Mouse (Mus musculus) CH12.LX (cell line): ENCODE data around the gene Lmbrd1.

Source experiments
- BHLHE40 ChIP-seq: IDR thresholded peaks from 2 replicates; pipeline ENCODE4 v1.6.1; 2011; ENCODE audit warnings: mild to moderate bottlenecking, low read depth, low read length, improper control_type of control experiment
- GABPA ChIP-seq: IDR thresholded peaks from 2 replicates; pipeline ENCODE4 v1.6.1; 2012; ENCODE audit warnings: low read depth, low read length, improper control_type of control experiment, inconsistent platforms; ENCODE audit not compliant: insufficient replicate concordance
- HCFC1 ChIP-seq: IDR thresholded peaks from 2 replicates; pipeline ENCODE4 v1.6.1; 2012; ENCODE audit warnings: low read depth, mild to moderate bottlenecking, inconsistent platforms, low read length, improper control_type of control experiment
- IRF4 ChIP-seq: IDR thresholded peaks from 2 replicates; pipeline ENCODE4 v1.6.1; 2014; ENCODE audit warnings: low read depth, mild to moderate bottlenecking, inconsistent platforms, low read length, improper control_type of control experiment
- NELFE ChIP-seq: IDR thresholded peaks from 2 replicates; pipeline ENCODE4 v1.6.1; 2011; ENCODE audit warnings: low read depth, low read length, improper control_type of control experiment
- POLR2A ChIP-seq: IDR thresholded peaks from 2 replicates; pipeline ENCODE4 v1.6.1; 2011; ENCODE audit warnings: low read depth, mild to moderate bottlenecking, improper control_type of control experiment, low read length
- SIN3A ChIP-seq: IDR thresholded peaks from 2 replicates; pipeline ENCODE4 v1.6.1; 2012; ENCODE audit warnings: low read length, improper control_type of control experiment, inconsistent platforms

DNA sequence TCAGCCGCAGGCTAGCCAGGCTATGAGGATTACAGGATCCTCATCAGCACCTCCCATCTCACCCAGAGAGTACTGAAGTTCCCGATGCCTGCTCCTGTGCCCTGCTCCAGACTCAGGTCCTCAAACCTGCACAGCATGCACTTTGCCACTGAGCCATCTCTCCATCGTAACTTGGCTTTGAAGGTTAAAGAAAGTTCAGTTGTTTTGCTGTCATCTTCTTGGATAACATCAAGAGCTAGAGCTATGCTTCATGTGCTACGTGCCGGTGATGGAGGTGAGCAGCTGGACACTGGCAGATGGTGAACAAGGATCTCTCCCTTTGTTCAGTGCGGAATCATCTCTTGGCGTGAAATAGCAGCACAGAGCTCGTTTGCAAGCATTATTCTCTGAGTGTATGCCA lies 80.1 kb downstream of the Lmbrd1 start:
- no peak for TF ChIP-seq NELFE
- TF ChIP-seq POLR2A: no peak
- no peak for TF ChIP-seq IRF4
- no peak for TF ChIP-seq BHLHE40
- TF ChIP-seq GABPA: no peak
- TF ChIP-seq SIN3A: no peak
- no peak for TF ChIP-seq HCFC1
